ENCODE assay signal across 14 mouse cellular contexts in the genomic region with DNA sequence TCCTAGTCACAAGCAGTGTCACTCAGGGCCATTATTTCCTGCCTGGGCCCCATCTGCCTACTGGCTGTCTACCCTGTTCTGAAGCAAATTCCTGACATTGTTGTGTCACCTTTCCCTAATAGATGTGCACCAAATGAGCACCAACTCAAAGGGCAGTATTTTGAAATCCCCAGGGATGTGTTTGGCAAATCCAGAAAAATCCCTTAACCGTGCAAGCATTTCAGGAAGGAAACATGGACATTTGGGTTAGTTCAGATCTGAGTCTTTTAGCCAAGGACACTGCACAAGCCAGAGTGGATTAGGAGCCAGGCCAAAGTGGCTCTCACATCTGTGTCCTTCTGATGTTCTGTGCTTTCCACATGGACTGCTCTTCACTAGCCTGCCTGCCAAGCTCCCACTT. TPM values are rescaled to one million over a fixed set of nuclear protein-coding genes. Genes with fewer than 3 reads are reported as not detected.
DNase-seq lines count a peak whose midpoint lies in the region; ATAC-seq and TF ChIP-seq lines count a peak whose summit lies in the region.
"Had no signal": no experiment of that assay in that cellular context is flagged by ENCODE, and none has a peak within 500 bp of the region (broad histone marks: within the 10 kb centered on the region; RNA-seq: fewer than 3 reads in every experiment).

No protein-coding gene starts in this region.

- H3K4me3 ChIP-seq in gastrocnemius, adult 2 months: no peak overlapping the region
- H3K4me3 ChIP-seq in kidney, embryonic 14.5 days (ENCODE audit: low read length): no peak overlapping the region
- H3K4me3 ChIP-seq: embryonic facial prominence, embryonic 12.5 days; heart, embryonic 13.5 days; midbrain, embryonic 15.5 days had no signal

- H3K4me2 ChIP-seq in kidney, embryonic 14.5 days (replicated peaks; ENCODE audit: low read depth, low read length): no peak overlapping the region
- H3K4me2 ChIP-seq: embryonic facial prominence, embryonic 12.5 days; heart, embryonic 13.5 days; hindbrain, embryonic 14.5 days; midbrain, embryonic 15.5 days had no signal

- H3K27ac ChIP-seq in gastrocnemius, adult 2 months: no peak overlapping the region
- no peak overlapping the region for H3K27ac ChIP-seq in kidney, embryonic 14.5 days (ENCODE audit: low read depth, low read length)
- H3K27ac ChIP-seq: embryonic facial prominence, embryonic 12.5 days; heart, embryonic 13.5 days; hindbrain, embryonic 14.5 days; midbrain, embryonic 15.5 days had no signal

- no peaks in the 10 kb centered on the region for H3K36me3 ChIP-seq in kidney, embryonic 14.5 days (ENCODE audit: control insufficient read depth, insufficient read depth, low read length)
- H3K36me3 ChIP-seq: embryonic facial prominence, embryonic 12.5 days; heart, embryonic 13.5 days; midbrain, embryonic 15.5 days had no signal

- WGBS in kidney, embryonic 14.5 days: 72% methylated on average over 1 of the region's 1 CpGs

- no peaks in the 10 kb centered on the region for H3K27me3 ChIP-seq in kidney, embryonic 14.5 days (ENCODE audit: control insufficient read depth, insufficient read depth, low read length)
- H3K27me3 ChIP-seq: embryonic facial prominence, embryonic 12.5 days; heart, embryonic 13.5 days; midbrain, embryonic 15.5 days had no signal

- H3K4me1 ChIP-seq in kidney, embryonic 14.5 days (ENCODE audit: control insufficient read depth, insufficient read depth, low read length): peaks cover 14% of the 10 kb centered on the region

- peak; percentile 56 for DNase-seq in gastrocnemius, adult 2 months
- DNase-seq in gastrocnemius, adult 8-10 months (ENCODE audit: low spot score in 2 of 2): no peak
- DNase-seq in kidney, adult 9 months: peak; percentile 35
- peak; percentile 39 for DNase-seq in gastrocnemius, postnatal 14 days
- peak; percentile 18 for DNase-seq in lung, postnatal 14 days
- DNase-seq in spleen, adult 18-20 months: no peak
- DNase-seq: cerebellum, postnatal 14 days; right cerebral cortex, postnatal 14 days had no signal

- intact Hi-C loops in gastrocnemius, adult 2 months (cut with DNase I): no loop called here
- intact Hi-C loops in gastrocnemius, postnatal 14 days (cut with DNase I; ENCODE audit: low total_unique reads): no loop called here

- H3K9ac ChIP-seq in kidney, embryonic 14.5 days (ENCODE audit: low read depth, low read length): no peak overlapping the region
- H3K9ac ChIP-seq: embryonic facial prominence, embryonic 12.5 days; heart, embryonic 13.5 days; hindbrain, embryonic 14.5 days; midbrain, embryonic 15.5 days had no signal

- TF ChIP-seq CTCF in gastrocnemius, adult 2 months (IDR thresholded peaks at IDR 0.05): no peak

- H3K9me3 ChIP-seq in kidney, embryonic 14.5 days (ENCODE audit: control insufficient read depth, low read length): no peaks in the 10 kb centered on the region
- H3K9me3 ChIP-seq: embryonic facial prominence, embryonic 12.5 days; heart, embryonic 13.5 days; midbrain, embryonic 15.5 days had no signal

- ATAC-seq in kidney, embryonic 14.5 days (ENCODE audit: low FRiP score, low TSS enrichment): no peak
- ATAC-seq: intestine, embryonic 16.5 days; midbrain, embryonic 15.5 days had no signal

RNA-seq across cellular contexts. Expression of gene Fos, which starts 48.0 kb away (rescaled TPM):
- 1 to 10 TPM; 3.6 to 8.7 TPM for total RNA-seq in gastrocnemius, adult 2 months (2021)
- 10 to 100 TPM in 2 of 4 experiments, 1 to 10 TPM in 2; 5.6 to 26.9 (median 8.4) TPM for total RNA-seq in gastrocnemius, adult 8-10 months (2022)
- 1.6 and 3.0 TPM in 2 replicates for polyA plus RNA-seq in kidney, embryonic 14.5 days (2014; fragmentation: Nextera tagmentation; extraction: Ambion mirVana)
- 1 to 10 TPM; 7.6 to 8.9 TPM for total RNA-seq in gastrocnemius, postnatal 14 days (2021)

Comparison
In these comparisons a context has a peak if more than half of its experiments do, and no peak if none do; other contexts are left out.
1. DNase-seq: peak in gastrocnemius, adult 2 months (single experiment), kidney, adult 9 months (single experiment), gastrocnemius, postnatal 14 days (single experiment) and lung, postnatal 14 days (single experiment); none in gastrocnemius, adult 8-10 months (0 of 2) and spleen, adult 18-20 months (0 of 2).